Mouse (Mus musculus) midbrain, embryonic 12.5 days (tissue): ENCODE measurements around the gene Fam216b. TPM values are rescaled to one million over a fixed set of nuclear protein-coding genes. Genes with fewer than 3 reads are reported as not detected.
A peak's percentile ranks its signal among the peaks of the same experiment; 100 is the strongest.

Source experiments
- ATAC-seq: fragments of 200-750 bp; cut with Nextera tagmentation; 2 replicates; pipeline ENCODE4 v1.8.0; 2017; ENCODE audit warnings: low read depth, moderate TSS enrichment, moderate library complexity; ENCODE audit not compliant: low FRiP score
- H3K27ac ChIP-seq: fragments of 300-500 bp; sonication (generic); replicated peaks from 2 replicates; pipeline ENCODE4 v1.5.1; 2016; ENCODE audit warnings: mild to moderate bottlenecking
- H3K27me3 ChIP-seq: fragments of 300-500 bp; sonication (generic); 2 replicates; pipeline ENCODE4 v1.6.1; 2016; ENCODE audit warnings: mild to moderate bottlenecking
- H3K36me3 ChIP-seq: fragments of 300-500 bp; sonication (generic); 2 replicates; pipeline ENCODE4 v1.6.1; 2016
- H3K4me1 ChIP-seq: fragments of 300-500 bp; sonication (generic); 2 replicates; pipeline ENCODE4 v1.6.1; 2016
- H3K4me2 ChIP-seq: fragments of 300-500 bp; sonication (generic); replicated peaks from 2 replicates; pipeline ENCODE4 v1.6.1; 2016; ENCODE audit warnings: mild to moderate bottlenecking, moderate library complexity
- H3K4me3 ChIP-seq: fragments of 300-500 bp; sonication (generic); 2 replicates; pipeline ENCODE4 v1.5.1; 2016; ENCODE audit warnings: mild to moderate bottlenecking
- H3K9ac ChIP-seq: fragments of 300-500 bp; sonication (generic); replicated peaks from 2 replicates; pipeline ENCODE4 v1.6.1; 2016; ENCODE audit warnings: mild to moderate bottlenecking, moderate library complexity
- H3K9me3 ChIP-seq: fragments of 300-500 bp; sonication (generic); 2 replicates; pipeline ENCODE4 v1.6.1; 2016; ENCODE audit warnings: mild to moderate bottlenecking
- WGBS: fragments of 180-500 bp; shearing (Covaris S2); methylation state at CpG from one replicate; pipeline ENCODE4 v1.1.7; 2016; 5-methylcytosine and 5-hydroxymethylcytosine counted together
- polyA plus RNA-seq: library from polyadenylated mRNA; unstranded; fragments of >200 nt; fragmentation: Nextera tagmentation; extraction: Ambion mirVana; gene quantifications from 2 replicates; pipeline ENCODE4 v1.2.1, GENCODE M21; 2016

The Fam216b gene
- polyA plus RNA-seq, 1 experiment from 2014 or later: not detected

GRCm38 (mm10) chr14:78083465-78083864 is 5.3 kb downstream of the Fam216b start:
- 84% methylated on average over 5 of the region's 5 CpGs for WGBS
- no peaks in the 10 kb centered on the region for H3K36me3 ChIP-seq
- H3K27ac ChIP-seq: no peak overlapping the region
- no peaks in the 10 kb centered on the region for H3K27me3 ChIP-seq
- no peak for ATAC-seq
- H3K9me3 ChIP-seq: no peaks in the 10 kb centered on the region
- H3K4me1 ChIP-seq: no peaks in the 10 kb centered on the region
- no peak overlapping the region for H3K4me3 ChIP-seq
- H3K9ac ChIP-seq: no peak overlapping the region
- H3K4me2 ChIP-seq: no peak overlapping the region

GRCm38 (mm10) chr14:78077508-78077907 is 11.3 kb downstream of the Fam216b start:
- Histone ChIP-seq H3K4me2 (no peak overlapping the region), H3K4me3 (no peak overlapping the region), H3K27ac (no peak overlapping the region), H3K9ac (no peak overlapping the region), H3K36me3 (no peaks in the 10 kb centered on the region), H3K27me3 (no peaks in the 10 kb centered on the region), H3K4me1 (no peaks in the 10 kb centered on the region), H3K9me3 (no peaks in the 10 kb centered on the region)
- WGBS: 70% methylated on average over 2 of the region's 2 CpGs
- ATAC-seq: no peak

DNA sequence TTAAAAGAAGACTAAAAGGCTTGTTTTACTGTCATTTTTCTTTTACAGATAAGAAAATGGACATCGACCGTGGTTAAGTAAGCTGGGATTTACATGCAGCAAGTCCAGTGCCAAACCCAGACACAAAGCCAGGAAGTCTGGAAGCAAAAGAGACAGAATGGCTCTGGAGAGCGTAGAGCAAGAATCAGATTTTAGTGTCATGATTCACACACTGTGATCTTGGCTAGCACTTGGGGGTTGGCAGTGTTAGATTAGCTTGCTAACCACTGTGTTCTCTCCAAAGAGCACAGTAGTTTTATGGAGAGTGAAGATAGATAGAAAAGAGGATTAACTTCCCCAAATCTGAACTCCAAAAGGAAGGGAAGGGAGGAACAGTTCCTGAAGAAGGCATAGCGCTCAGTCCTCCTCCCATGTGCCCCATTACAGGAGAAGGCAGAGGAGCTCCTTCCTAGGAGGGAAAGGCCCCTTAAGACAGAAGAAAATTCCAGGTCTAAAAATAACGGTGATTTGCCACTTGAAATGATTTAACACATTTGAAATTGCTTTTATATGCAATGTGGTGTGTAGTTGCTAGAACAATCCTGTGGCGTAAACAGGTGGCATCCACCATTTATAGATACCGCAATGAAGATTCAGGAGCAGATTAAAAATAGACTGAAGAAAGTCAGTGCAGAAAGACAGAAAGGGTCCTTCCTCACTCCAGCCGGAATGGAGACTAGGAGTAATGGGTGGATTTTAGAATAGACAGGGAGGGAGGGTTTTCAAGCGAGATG is 22.7 kb downstream of the Fam216b start:
- H3K9me3 ChIP-seq: no peaks in the 10 kb centered on the region
- no peak overlapping the region for H3K9ac ChIP-seq
- H3K4me1 ChIP-seq: no peaks in the 10 kb centered on the region
- 91% methylated on average over 9 of the region's 9 CpGs for WGBS
- H3K4me3 ChIP-seq: no peak overlapping the region
- ATAC-seq: no peak
- no peaks in the 10 kb centered on the region for H3K27me3 ChIP-seq
- H3K4me2 ChIP-seq: no peak overlapping the region
- H3K36me3 ChIP-seq: no peaks in the 10 kb centered on the region
- H3K27ac ChIP-seq: no peak overlapping the region

- H3K36me3 ChIP-seq: no peaks in the 10 kb centered on the region
- 87% methylated on average over 11 of the region's 11 CpGs for WGBS
- no peaks in the 10 kb centered on the region for H3K9me3 ChIP-seq
- no peak for ATAC-seq
- H3K9ac ChIP-seq: no peak overlapping the region
- no peak overlapping the region for H3K27ac ChIP-seq
- no peaks in the 10 kb centered on the region for H3K4me1 ChIP-seq
- H3K4me3 ChIP-seq: no peak overlapping the region
- no peak overlapping the region for H3K4me2 ChIP-seq
- H3K27me3 ChIP-seq: no peaks in the 10 kb centered on the region
Measured at GRCm38 (mm10) chr14:78062484-78062883, 26.3 kb downstream of the Fam216b start.

GRCm38 (mm10) chr14:78060609-78060951 is 28.2 kb downstream of the Fam216b start:
- Histone ChIP-seq H3K27me3 (no peaks in the 10 kb centered on the region), H3K9me3 (no peaks in the 10 kb centered on the region), H3K4me3 (no peak overlapping the region), H3K27ac (peak overlapping the region; percentile 54; the same call in 1 of the 2 replicates), H3K36me3 (no peaks in the 10 kb centered on the region), H3K4me1 (no peaks in the 10 kb centered on the region), H3K4me2 (no peak overlapping the region), H3K9ac (no peak overlapping the region)
- ATAC-seq: no peak
- 81% methylated on average over 6 of the region's 6 CpGs for WGBS

- Histone ChIP-seq H3K27ac (peak overlapping the region; percentile 54), H3K4me2 (no peak overlapping the region), H3K36me3 (no peaks in the 10 kb centered on the region), H3K9me3 (no peaks in the 10 kb centered on the region), H3K4me1 (no peaks in the 10 kb centered on the region), H3K4me3 (no peak overlapping the region), H3K9ac (no peak overlapping the region), H3K27me3 (no peaks in the 10 kb centered on the region)
- WGBS: 63% methylated on average over 9 of the region's 9 CpGs
- ATAC-seq: no peak
Measured at GRCm38 (mm10) chr14:78059878-78060608, 28.8 kb downstream of the Fam216b start.

GRCm38 (mm10) chr14:78057362-78057761 is 31.4 kb downstream of the Fam216b start:
- no peak overlapping the region for H3K27ac ChIP-seq
- no peaks in the 10 kb centered on the region for H3K9me3 ChIP-seq
- H3K4me3 ChIP-seq: no peak overlapping the region
- H3K4me1 ChIP-seq: no peaks in the 10 kb centered on the region
- no peaks in the 10 kb centered on the region for H3K27me3 ChIP-seq
- H3K9ac ChIP-seq: no peak overlapping the region
- 89% methylated on average over 7 of the region's 7 CpGs for WGBS
- no peak for ATAC-seq
- H3K36me3 ChIP-seq: no peaks in the 10 kb centered on the region
- no peak overlapping the region for H3K4me2 ChIP-seq

GRCm38 (mm10) chr14:78056371-78056770 is 32.4 kb downstream of the Fam216b start:
- H3K4me3 ChIP-seq: no peak overlapping the region
- no peaks in the 10 kb centered on the region for H3K27me3 ChIP-seq
- no peak overlapping the region for H3K4me2 ChIP-seq
- no peak overlapping the region for H3K9ac ChIP-seq
- WGBS: 80% methylated on average over 3 of the region's 3 CpGs
- H3K4me1 ChIP-seq: no peaks in the 10 kb centered on the region
- H3K36me3 ChIP-seq: no peaks in the 10 kb centered on the region
- ATAC-seq: no peak
- no peak overlapping the region for H3K27ac ChIP-seq
- no peaks in the 10 kb centered on the region for H3K9me3 ChIP-seq

GRCm38 (mm10) chr14:78048674-78049073 is 40.1 kb downstream of the Fam216b start:
- no peak for ATAC-seq
- Histone ChIP-seq H3K9ac (no peak overlapping the region), H3K4me3 (no peak overlapping the region), H3K27me3 (no peaks in the 10 kb centered on the region), H3K4me2 (no peak overlapping the region), H3K9me3 (no peaks in the 10 kb centered on the region), H3K27ac (no peak overlapping the region), H3K4me1 (no peaks in the 10 kb centered on the region), H3K36me3 (no peaks in the 10 kb centered on the region)
- WGBS: 87% methylated on average over 4 of the region's 4 CpGs

DNA sequence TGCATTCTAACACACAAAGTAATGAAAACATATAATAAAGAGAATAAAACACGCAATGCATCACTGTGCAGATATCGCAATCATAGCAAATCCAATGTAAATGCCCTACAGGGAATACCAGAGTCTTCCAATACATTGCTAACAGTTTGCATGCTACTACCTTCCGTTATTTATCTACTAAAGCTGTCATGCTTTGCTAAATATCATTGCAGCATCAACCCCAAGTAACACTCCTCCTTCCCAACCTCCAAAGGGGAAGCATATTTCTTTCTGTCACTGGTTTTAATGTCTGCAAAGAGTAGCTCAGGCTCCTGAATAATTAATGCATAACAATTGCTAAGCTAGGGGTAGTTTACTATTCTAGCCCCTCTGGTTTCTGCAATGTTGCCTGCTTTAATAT is 40.5 kb downstream of the Fam216b start:
- no peak overlapping the region for H3K4me3 ChIP-seq
- H3K9me3 ChIP-seq: no peaks in the 10 kb centered on the region
- H3K4me2 ChIP-seq: no peak overlapping the region
- H3K9ac ChIP-seq: no peak overlapping the region
- no peaks in the 10 kb centered on the region for H3K36me3 ChIP-seq
- WGBS: 90% methylated on average over 3 of the region's 3 CpGs
- no peak overlapping the region for H3K27ac ChIP-seq
- no peaks in the 10 kb centered on the region for H3K27me3 ChIP-seq
- H3K4me1 ChIP-seq: no peaks in the 10 kb centered on the region
- no peak for ATAC-seq

GRCm38 (mm10) chr14:78043079-78043478 is 45.7 kb downstream of the Fam216b start:
- 35% methylated on average over 2 of the region's 2 CpGs for WGBS
- no peaks in the 10 kb centered on the region for H3K9me3 ChIP-seq
- no peak overlapping the region for H3K9ac ChIP-seq
- H3K36me3 ChIP-seq: no peaks in the 10 kb centered on the region
- H3K4me1 ChIP-seq: no peaks in the 10 kb centered on the region
- H3K4me2 ChIP-seq: no peak overlapping the region
- no peak overlapping the region for H3K27ac ChIP-seq
- ATAC-seq: no peak
- H3K4me3 ChIP-seq: no peak overlapping the region
- H3K27me3 ChIP-seq: peaks cover 5% of the 10 kb centered on the region; the same call in 1 of the 2 replicates

- no peak for ATAC-seq
- no peak overlapping the region for H3K9ac ChIP-seq
- H3K4me3 ChIP-seq: no peak overlapping the region
- peaks cover 9% of the 10 kb centered on the region; the same call in 1 of the 2 replicates for H3K27me3 ChIP-seq
- H3K9me3 ChIP-seq: no peaks in the 10 kb centered on the region
- no peaks in the 10 kb centered on the region for H3K4me1 ChIP-seq
- H3K36me3 ChIP-seq: no peaks in the 10 kb centered on the region
- 82% methylated on average over 11 of the region's 11 CpGs for WGBS
- no peak overlapping the region for H3K27ac ChIP-seq
- no peak overlapping the region for H3K4me2 ChIP-seq
Measured at GRCm38 (mm10) chr14:78041886-78042526, 46.8 kb downstream of the Fam216b start.
